Mouse (Mus musculus): Measurements from ENCODE around the gene Timm8a1.

DNA sequence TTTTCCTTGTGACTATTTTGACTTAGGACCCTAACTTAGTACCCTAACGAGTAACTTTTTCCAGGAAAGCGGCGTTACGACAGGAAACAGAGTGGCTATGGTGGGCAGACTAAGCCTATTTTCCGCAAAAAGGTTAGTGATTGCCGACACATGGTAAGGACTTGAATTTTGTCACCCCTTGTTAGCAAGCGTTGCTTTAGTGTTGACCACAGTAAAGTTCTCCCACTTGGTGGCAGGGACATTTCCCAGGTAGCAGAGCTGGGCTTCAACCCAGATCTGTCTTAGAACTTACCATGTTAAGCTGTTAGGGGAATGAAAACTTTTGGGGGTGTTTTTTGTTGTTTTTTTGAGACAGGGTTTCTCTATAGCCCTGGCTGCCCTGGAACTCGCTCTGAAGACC, 44.8 kb upstream of the Timm8a1 start:
- TF ChIP-seq CTCF (IDR thresholded peaks at IDR 0.05; ENCODE audit: low read depth) (no peak), EP300 (optimal IDR thresholded peaks at IDR 0.05) (no peak)

Data from stomach, postnatal 0 days (tissue).